Mouse (Mus musculus): Measurements from ENCODE around the gene Efhc1.

- TF ChIP-seq CTCF (IDR thresholded peaks at IDR 0.05; ENCODE audit: extremely low read depth, insufficient read depth, insufficient read length, insufficient replicate concordance) (no peak), POLR2A (IDR thresholded peaks at IDR 0.05; ENCODE audit: low read depth, low read length) (no peak)
Observed at GRCm38 (mm10) chr1:20993690-20994089, 42.3 kb downstream of the Efhc1 start.
